ENCODE assay signal across 20 mouse cellular contexts in genomic region chr17:15918609-15919008, GRCm38 (mm10).
DNase-seq lines count a peak whose midpoint lies in the region; ATAC-seq and TF ChIP-seq lines count a peak whose summit lies in the region.
"Had no signal": no experiment of that assay in that cellular context is flagged by ENCODE, and none has a peak within 500 bp of the region (broad histone marks: within the 10 kb centered on the region; RNA-seq: fewer than 3 reads in every experiment).

No protein-coding gene starts in this region.

- TF ChIP-seq CTCF in hindbrain, postnatal 0 days (IDR thresholded peaks at IDR 0.05; ENCODE audit: low read depth), result no peak

- no peak overlapping the region for H3K4me2 ChIP-seq in hindbrain, postnatal 0 days (ENCODE audit: low read depth, low read length)
- H3K4me2 ChIP-seq in lung, embryonic 15.5 days, result no peak overlapping the region
- H3K4me2 ChIP-seq in intestine, embryonic 16.5 days (ENCODE audit: low read depth, low read length), result no peak overlapping the region
- H3K4me2 ChIP-seq: embryonic facial prominence, embryonic 13.5 days; heart, embryonic 13.5 days; hindbrain, embryonic 12.5 days had no signal

- DNase-seq in hindbrain, embryonic 10.5 days (ENCODE audit: low spot score), result peak; percentile 12
- no peak for DNase-seq in hindbrain, postnatal 0 days (ENCODE audit: low spot score)
- DNase-seq in lung, postnatal 14 days, result no peak
- peak; percentile 14 for DNase-seq in embryonic facial prominence, embryonic 10.5 days (ENCODE audit: low spot score)
- no peak for DNase-seq in thymus, postnatal 36 days
- DNase-seq: adrenal gland, postnatal 10 days; cerebellum, adult 9-11 months; kidney, postnatal 10 days; layer of hippocampus, postnatal 36 days; left cerebral cortex, postnatal 4 days; lung, adult 2 months; right cerebral cortex, postnatal 14 days; thymus, postnatal 14 days had no signal

- H3K27me3 ChIP-seq in hindbrain, embryonic 10.5 days (ENCODE audit: insufficient read depth, poor library complexity, severe bottlenecking), result no peaks in the 10 kb centered on the region
- H3K27me3 ChIP-seq in hindbrain, postnatal 0 days (ENCODE audit: insufficient read depth, low read length), result no peaks in the 10 kb centered on the region
- H3K27me3 ChIP-seq in lung, embryonic 15.5 days, result no peaks in the 10 kb centered on the region
- H3K27me3 ChIP-seq in embryonic facial prominence, embryonic 10.5 days (replicated peaks; ENCODE audit: low read depth, poor library complexity, severe bottlenecking), result no peaks in the 10 kb centered on the region
- no peaks in the 10 kb centered on the region for H3K27me3 ChIP-seq in intestine, embryonic 16.5 days (replicated peaks; ENCODE audit: control insufficient read depth, insufficient read depth, low read length)
- H3K27me3 ChIP-seq: embryonic facial prominence, embryonic 13.5 days; heart, embryonic 13.5 days; hindbrain, embryonic 12.5 days had no signal

- no peaks in the 10 kb centered on the region for H3K9me3 ChIP-seq in hindbrain, embryonic 10.5 days
- no peaks in the 10 kb centered on the region for H3K9me3 ChIP-seq in hindbrain, postnatal 0 days (ENCODE audit: low read length)
- no peaks in the 10 kb centered on the region for H3K9me3 ChIP-seq in lung, embryonic 15.5 days
- H3K9me3 ChIP-seq in embryonic facial prominence, embryonic 10.5 days, result no peaks in the 10 kb centered on the region
- H3K9me3 ChIP-seq in intestine, embryonic 16.5 days (ENCODE audit: control insufficient read depth, low read length), result no peaks in the 10 kb centered on the region
- H3K9me3 ChIP-seq: embryonic facial prominence, embryonic 13.5 days; G1E; heart, embryonic 13.5 days; hindbrain, embryonic 12.5 days had no signal

- ATAC-seq in hindbrain, postnatal 0 days, result no peak
- ATAC-seq in lung, embryonic 15.5 days (ENCODE audit: borderline replicate concordance, extremely low read depth, low FRiP score, low TSS enrichment), result peak; percentile 23; the same call in 1 of the 2 replicates
- peak; percentile 67; the same call in 1 of the 2 replicates for ATAC-seq in intestine, embryonic 16.5 days
- no peak for ATAC-seq in erythroblast, adult 5-6 weeks (replicated peaks; ENCODE audit: low FRiP score, poor library complexity, severe bottlenecking)

- WGBS in hindbrain, embryonic 10.5 days, result 43% methylated on average over 4 of the region's 4 CpGs
- WGBS in hindbrain, postnatal 0 days, result 41% methylated on average over 4 of the region's 4 CpGs
- WGBS in lung, embryonic 15.5 days, result 35% methylated on average over 4 of the region's 4 CpGs
- 22% methylated on average over 4 of the region's 4 CpGs for WGBS in embryonic facial prominence, embryonic 10.5 days
- 49% methylated on average over 4 of the region's 4 CpGs for WGBS in intestine, embryonic 16.5 days

- H3K9ac ChIP-seq in hindbrain, postnatal 0 days (replicated peaks; ENCODE audit: low read length), result no peak overlapping the region
- no peak overlapping the region for H3K9ac ChIP-seq in lung, embryonic 15.5 days
- no peak overlapping the region for H3K9ac ChIP-seq in intestine, embryonic 16.5 days (ENCODE audit: low read depth, low read length)
- H3K9ac ChIP-seq: embryonic facial prominence, embryonic 13.5 days; heart, embryonic 13.5 days; hindbrain, embryonic 12.5 days had no signal

- peaks cover 11% of the 10 kb centered on the region for H3K4me1 ChIP-seq in hindbrain, embryonic 10.5 days (replicated peaks)
- no peaks in the 10 kb centered on the region for H3K4me1 ChIP-seq in hindbrain, postnatal 0 days (ENCODE audit: insufficient read depth, low read length)
- no peaks in the 10 kb centered on the region for H3K4me1 ChIP-seq in lung, embryonic 15.5 days
- peaks cover 9% of the 10 kb centered on the region for H3K4me1 ChIP-seq in embryonic facial prominence, embryonic 10.5 days
- no peaks in the 10 kb centered on the region for H3K4me1 ChIP-seq in intestine, embryonic 16.5 days (ENCODE audit: control insufficient read depth, insufficient read depth, low read length)
- H3K4me1 ChIP-seq: embryonic facial prominence, embryonic 13.5 days; heart, embryonic 13.5 days; hindbrain, embryonic 12.5 days had no signal

- H3K4me3 ChIP-seq in hindbrain, embryonic 10.5 days, result no peak overlapping the region
- H3K4me3 ChIP-seq in hindbrain, postnatal 0 days (ENCODE audit: low read length), result no peak overlapping the region
- no peak overlapping the region for H3K4me3 ChIP-seq in lung, embryonic 15.5 days
- H3K4me3 ChIP-seq in embryonic facial prominence, embryonic 10.5 days, result no peak overlapping the region
- H3K4me3 ChIP-seq in intestine, embryonic 16.5 days (ENCODE audit: low read length), result no peak overlapping the region
- H3K4me3 ChIP-seq: embryonic facial prominence, embryonic 13.5 days; heart, embryonic 13.5 days; hindbrain, embryonic 12.5 days had no signal

- peak overlapping the region; percentile 9; the same call in 1 of the 2 replicates for H3K27ac ChIP-seq in hindbrain, embryonic 10.5 days
- H3K27ac ChIP-seq in hindbrain, postnatal 0 days, result no peak overlapping the region
- H3K27ac ChIP-seq in lung, embryonic 15.5 days, result no peak overlapping the region
- no peak overlapping the region for H3K27ac ChIP-seq in embryonic facial prominence, embryonic 10.5 days (replicated peaks)
- H3K27ac ChIP-seq in intestine, embryonic 16.5 days (ENCODE audit: low read length), result no peak overlapping the region
- H3K27ac ChIP-seq: embryonic facial prominence, embryonic 13.5 days; heart, embryonic 13.5 days; hindbrain, embryonic 12.5 days had no signal

- no peaks in the 10 kb centered on the region for H3K36me3 ChIP-seq in hindbrain, embryonic 10.5 days
- no peaks in the 10 kb centered on the region for H3K36me3 ChIP-seq in hindbrain, postnatal 0 days (ENCODE audit: insufficient read depth, low read length)
- no peaks in the 10 kb centered on the region for H3K36me3 ChIP-seq in lung, embryonic 15.5 days
- H3K36me3 ChIP-seq in embryonic facial prominence, embryonic 10.5 days (replicated peaks), result no peaks in the 10 kb centered on the region
- no peaks in the 10 kb centered on the region for H3K36me3 ChIP-seq in intestine, embryonic 16.5 days (ENCODE audit: control insufficient read depth, insufficient read depth, low read length)
- H3K36me3 ChIP-seq: embryonic facial prominence, embryonic 13.5 days; G1E; heart, embryonic 13.5 days; hindbrain, embryonic 12.5 days had no signal

Comparison
In these comparisons a context has a peak if more than half of its experiments do, and no peak if none do; other contexts are left out.
1. DNase-seq: peak in hindbrain, embryonic 10.5 days (single experiment) and embryonic facial prominence, embryonic 10.5 days (single experiment); none in hindbrain, postnatal 0 days (single experiment), lung, postnatal 14 days (single experiment) and thymus, postnatal 36 days (0 of 2).
2. ATAC-seq: peak in lung, embryonic 15.5 days (single experiment) and intestine, embryonic 16.5 days (single experiment); none in hindbrain, postnatal 0 days (single experiment) and erythroblast, adult 5-6 weeks (single experiment).